Mouse (Mus musculus) liver, embryonic 15.5 days (tissue): ENCODE measurements at regions not wholly inside any gene's neighbourhood (a gene's known extent, or its start where the extent isn't known, plus 50 kb on each side); places are given as distances from the start of the nearest gene placed in this dataset.

Experiments used
- ATAC-seq: fragments of 200-750 bp; cut with Nextera tagmentation; 2 replicates; pipeline ENCODE4 v1.8.0; 2017; ENCODE audit warnings: moderate number of reproducible peaks, mild to moderate bottlenecking, moderate library complexity; ENCODE audit not compliant: insufficient read depth
- H3K27ac ChIP-seq: fragments of 300-500 bp; sonication (generic); replicated peaks from 2 replicates; pipeline ENCODE4 v1.5.1; 2015; ENCODE audit warnings: mild to moderate bottlenecking, inconsistent platforms
- H3K27me3 ChIP-seq: fragments of 300-500 bp; sonication (generic); 2 replicates; pipeline ENCODE4 v1.6.1; 2015; ENCODE audit warnings: mild to moderate bottlenecking, inconsistent platforms
- H3K36me3 ChIP-seq: fragments of 300-500 bp; sonication (generic); replicated peaks from 2 replicates; pipeline ENCODE4 v1.6.1; 2015; ENCODE audit warnings: moderate library complexity, mild to moderate bottlenecking, inconsistent platforms
- H3K4me1 ChIP-seq: fragments of 300-500 bp; sonication (generic); replicated peaks from 2 replicates; pipeline ENCODE4 v1.6.1; 2015; ENCODE audit warnings: inconsistent platforms
- H3K4me2 ChIP-seq: fragments of 300-500 bp; sonication (generic); 2 replicates; pipeline ENCODE4 v1.6.1; 2015; ENCODE audit warnings: moderate library complexity, mild to moderate bottlenecking, inconsistent platforms
- H3K4me3 ChIP-seq: fragments of 300-500 bp; sonication (generic); replicated peaks from 2 replicates; pipeline ENCODE4 v1.5.1; 2015; ENCODE audit warnings: mild to moderate bottlenecking, inconsistent platforms
- H3K9ac ChIP-seq: fragments of 300-500 bp; sonication (generic); 2 replicates; pipeline ENCODE4 v1.6.1; 2015; ENCODE audit warnings: moderate library complexity, mild to moderate bottlenecking, inconsistent platforms
- H3K9me3 ChIP-seq: fragments of 300-500 bp; sonication (generic); replicated peaks from 2 replicates; pipeline ENCODE4 v1.6.1; 2016; ENCODE audit warnings: inconsistent platforms
- WGBS: fragments of 180-500 bp; shearing (Covaris S2); methylation state at CpG from one replicate; pipeline ENCODE4 v1.1.7; 2015; ENCODE audit warnings: mixed read lengths; ENCODE audit not compliant: insufficient replicate concordance; 5-methylcytosine and 5-hydroxymethylcytosine counted together

- Histone ChIP-seq H3K27ac (no peak overlapping the region), H3K9me3 (no peaks in the 10 kb centered on the region), H3K36me3 (no peaks in the 10 kb centered on the region), H3K4me3 (no peak overlapping the region), H3K9ac (no peak overlapping the region), H3K4me2 (no peak overlapping the region), H3K4me1 (no peaks in the 10 kb centered on the region), H3K27me3 (no peaks in the 10 kb centered on the region)
- no peak for ATAC-seq
- WGBS = 19% methylated on average over 5 of the region's 5 CpGs
Observed at GRCm38 (mm10) chr17:9743342-9743741, 73.8 kb upstream of the Pabpc6 start.

GRCm38 (mm10) chr17:9741321-9741720, 71.8 kb upstream of the Pabpc6 start:
- no peaks in the 10 kb centered on the region for H3K36me3 ChIP-seq
- H3K9ac ChIP-seq = no peak overlapping the region
- H3K4me2 ChIP-seq = no peak overlapping the region
- no peaks in the 10 kb centered on the region for H3K9me3 ChIP-seq
- H3K27ac ChIP-seq = no peak overlapping the region
- no peaks in the 10 kb centered on the region for H3K27me3 ChIP-seq
- no peak overlapping the region for H3K4me3 ChIP-seq
- H3K4me1 ChIP-seq = no peaks in the 10 kb centered on the region
- WGBS = 66% methylated on average over 5 of the region's 5 CpGs
- no peak for ATAC-seq

GRCm38 (mm10) chr17:9729020-9729419, 59.5 kb upstream of the Pabpc6 start:
- WGBS = 45% methylated on average over 3 of the region's 3 CpGs
- Histone ChIP-seq H3K4me2 (no peak overlapping the region), H3K9ac (no peak overlapping the region), H3K4me3 (no peak overlapping the region), H3K36me3 (no peaks in the 10 kb centered on the region), H3K9me3 (no peaks in the 10 kb centered on the region), H3K27me3 (no peaks in the 10 kb centered on the region), H3K27ac (no peak overlapping the region), H3K4me1 (no peaks in the 10 kb centered on the region)
- ATAC-seq = no peak

- no peak overlapping the region for H3K4me2 ChIP-seq
- H3K4me1 ChIP-seq = no peaks in the 10 kb centered on the region
- no peak overlapping the region for H3K27ac ChIP-seq
- no peak overlapping the region for H3K4me3 ChIP-seq
- no peaks in the 10 kb centered on the region for H3K9me3 ChIP-seq
- WGBS = 66% methylated on average over 10 of the region's 10 CpGs
- no peak overlapping the region for H3K9ac ChIP-seq
- H3K36me3 ChIP-seq = no peaks in the 10 kb centered on the region
- H3K27me3 ChIP-seq = no peaks in the 10 kb centered on the region
- ATAC-seq = no peak
Observed at GRCm38 (mm10) chr17:9725704-9726469, 56.4 kb upstream of the Pabpc6 start.

GRCm38 (mm10) chr17:9723484-9723883, 54.0 kb upstream of the Pabpc6 start:
- WGBS = 43% methylated on average over 4 of the region's 4 CpGs
- no peak overlapping the region for H3K9ac ChIP-seq
- H3K27ac ChIP-seq = no peak overlapping the region
- H3K4me1 ChIP-seq = no peaks in the 10 kb centered on the region
- no peak for ATAC-seq
- no peak overlapping the region for H3K4me3 ChIP-seq
- no peaks in the 10 kb centered on the region for H3K27me3 ChIP-seq
- H3K9me3 ChIP-seq = no peaks in the 10 kb centered on the region
- H3K4me2 ChIP-seq = no peak overlapping the region
- no peaks in the 10 kb centered on the region for H3K36me3 ChIP-seq

- no peaks in the 10 kb centered on the region for H3K4me1 ChIP-seq
- H3K36me3 ChIP-seq = no peaks in the 10 kb centered on the region
- no peaks in the 10 kb centered on the region for H3K9me3 ChIP-seq
- H3K4me2 ChIP-seq = no peak overlapping the region
- H3K4me3 ChIP-seq = no peak overlapping the region
- H3K27ac ChIP-seq = no peak overlapping the region
- no peak for ATAC-seq
- no peaks in the 10 kb centered on the region for H3K27me3 ChIP-seq
- 17% methylated on average over 4 of the region's 4 CpGs for WGBS
- H3K9ac ChIP-seq = no peak overlapping the region
Observed at GRCm38 (mm10) chr17:9722709-9723108, 53.2 kb upstream of the Pabpc6 start.
